Mouse (Mus musculus) bone marrow, adult 2 months (tissue): ENCODE data around the gene Hsp90ab1.

Source experiments
- CTCF ChIP-seq: fragments of 200-500 bp; IDR thresholded peaks from 2 replicates; pipeline ENCODE4 v1.5.1; 2011; ENCODE audit warnings: low read length, control low read depth; ENCODE audit not compliant: control insufficient read depth, insufficient read depth
- POLR2A ChIP-seq: fragments of 200-500 bp; IDR thresholded peaks from 2 replicates; pipeline ENCODE4 v1.6.1; 2011; ENCODE audit warnings: low read depth, mild to moderate bottlenecking, control low read depth, low read length, borderline replicate concordance; ENCODE audit not compliant: control insufficient read depth

DNA sequence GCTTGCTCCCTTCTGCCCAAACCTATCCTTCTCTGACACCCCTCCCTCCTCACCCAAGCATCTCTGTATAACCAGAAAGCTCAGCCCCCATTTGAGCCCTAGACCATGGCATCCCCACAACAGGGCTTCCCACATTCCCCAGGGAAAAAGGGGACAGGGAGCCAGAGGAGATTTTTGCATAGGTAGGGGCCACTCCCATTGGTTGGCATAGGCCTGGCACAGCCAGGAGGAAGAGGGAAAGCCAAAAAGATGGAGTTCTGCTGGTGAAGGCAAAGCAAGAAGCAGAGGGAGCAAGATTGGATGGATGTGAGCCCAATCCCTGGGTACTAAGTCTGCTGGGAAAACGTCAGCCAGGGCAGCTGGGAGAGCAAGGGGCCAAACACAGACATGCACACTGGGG lies 30.0 kb downstream of the Hsp90ab1 start:
- TF ChIP-seq CTCF = no peak
- no peak for TF ChIP-seq POLR2A
